Mouse (Mus musculus): ENCODE measurements around the gene Prl3c1. TPM values are rescaled to one million over a fixed set of nuclear protein-coding genes. Genes with fewer than 3 reads are reported as not detected.
"Not testable (repeated sequence)": the region's sequence is repeated elsewhere in the genome, so short reads cannot be mapped to it uniquely, and the experiment has no call there.

The Prl3c1 gene
- polyA plus RNA-seq (2012; ENCODE audit: insufficient read depth, insufficient read length, low replicate concordance, missing spikeins), result not detected in 2 replicates

DNA sequence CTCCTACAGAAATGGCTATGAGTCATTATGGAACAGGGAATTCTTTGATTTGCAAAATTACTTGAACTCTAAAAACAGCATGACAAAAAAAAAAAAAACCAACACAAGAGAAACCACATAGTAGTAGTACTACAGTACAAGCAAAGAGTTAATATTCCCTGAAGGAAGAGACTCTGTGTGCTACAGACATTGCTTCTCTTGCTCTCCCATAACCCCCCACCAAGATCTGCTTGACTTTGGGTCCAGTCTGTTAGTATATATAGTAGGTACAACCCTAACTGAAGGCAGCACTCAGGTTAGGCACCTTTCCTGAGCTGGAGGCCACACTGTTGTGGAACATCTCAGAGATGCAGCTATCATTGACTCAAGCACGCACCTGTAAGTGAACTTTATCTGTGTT is at the start of gene Prl3c1:
TSS of gene Prl3c1 (plus strand) at position 301 of the 400 bp plus-strand sequence.
- TF ChIP-seq CTCF (IDR thresholded peaks at IDR 0.05; ENCODE audit: insufficient read depth, low read depth, low read length) (no peak), POLR2A (IDR thresholded peaks at IDR 0.05; ENCODE audit: insufficient read depth, low read depth, low read length) (no peak)
- no peak within 1 kb of the TSS for H3K27ac ChIP-seq (ENCODE audit: insufficient read depth, low read depth, low read length)
- WGBS, result 94% methylated on average over 1 of the region's 1 CpGs
- H3K4me1 ChIP-seq (ENCODE audit: control insufficient read depth, insufficient read depth, low read length), result no peaks in the 10 kb centered on the region
- no peak within 1 kb of the TSS for H3K4me3 ChIP-seq (ENCODE audit: insufficient read depth, low read depth, low read length)

DNA sequence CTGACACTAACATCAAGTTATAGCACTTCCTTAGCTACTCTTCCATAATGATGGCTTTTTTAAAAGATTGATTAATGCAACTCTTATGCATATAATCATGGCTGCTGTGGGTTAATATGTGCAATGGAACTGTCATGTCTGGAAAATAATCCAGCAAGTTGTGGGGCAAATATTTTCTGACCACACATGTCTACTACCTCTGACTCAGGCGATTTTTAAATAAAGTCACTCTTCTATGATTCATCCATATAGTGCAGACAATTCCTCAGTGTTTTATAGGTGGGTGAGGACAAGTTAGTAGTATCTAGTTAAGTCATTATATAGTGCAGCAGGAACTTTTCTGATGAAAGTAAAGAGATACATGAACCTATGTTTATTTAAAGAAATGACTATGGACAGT is 48.2 kb upstream of the Prl3c1 start:
- WGBS, result 76% methylated on average over 1 of the region's 1 CpGs
- Histone ChIP-seq H3K4me1 (ENCODE audit: control insufficient read depth, insufficient read depth, low read length) (no peaks in the 10 kb centered on the region), H3K4me3 (ENCODE audit: insufficient read depth, low read depth, low read length) (no peak overlapping the region), H3K27ac (ENCODE audit: insufficient read depth, low read depth, low read length) (no peak overlapping the region)
- TF ChIP-seq CTCF (IDR thresholded peaks at IDR 0.05; ENCODE audit: insufficient read depth, low read depth, low read length) (no peak), POLR2A (IDR thresholded peaks at IDR 0.05; ENCODE audit: insufficient read depth, low read depth, low read length) (no peak)

GRCm38 (mm10) chr13:27156490-27156889 is 40.0 kb upstream of the Prl3c1 start, which contains the start of gene Prl3d3:
Prl3d3 (plus strand) TSS chr13:27156790.
- not testable (repeated sequence) for H3K4me3 ChIP-seq (ENCODE audit: insufficient read depth, low read depth, low read length); H3K27ac ChIP-seq (ENCODE audit: insufficient read depth, low read depth, low read length); H3K4me1 ChIP-seq (ENCODE audit: control insufficient read depth, insufficient read depth, low read length)
- 87% methylated on average over 3 of the region's 3 CpGs for WGBS

DNA sequence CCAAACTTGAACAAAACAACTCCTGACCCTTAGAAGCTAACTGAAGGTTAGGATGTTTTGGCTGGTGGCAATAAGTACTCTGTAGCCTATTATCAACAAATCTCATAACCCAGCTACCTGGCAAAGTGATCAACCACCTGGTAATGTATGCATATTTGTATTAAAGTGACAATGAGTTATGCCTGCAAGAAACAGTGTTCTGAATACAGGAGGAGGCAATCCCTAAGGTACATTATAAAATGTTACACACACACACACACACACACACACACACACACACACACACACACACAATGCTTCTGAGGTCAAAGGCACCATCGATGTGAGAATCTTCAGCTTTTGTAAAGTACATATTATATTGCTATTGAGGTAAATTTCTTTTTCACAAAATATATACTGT is 45.1 kb downstream of the Prl3c1 start, which contains the start of gene Prl3b1:
TSS of gene Prl3b1 (plus strand) at position 301 of the 400 bp plus-strand sequence.
- WGBS, result 100% methylated on average over 1 of the region's 1 CpGs
- no peaks in the 10 kb centered on the region for H3K4me1 ChIP-seq (ENCODE audit: control insufficient read depth, insufficient read depth, low read length)
- no peak within 1 kb of the TSS for H3K27ac ChIP-seq (ENCODE audit: insufficient read depth, low read depth, low read length)
- TF ChIP-seq POLR2A (IDR thresholded peaks at IDR 0.05; ENCODE audit: insufficient read depth, low read depth, low read length) (no peak), CTCF (IDR thresholded peaks at IDR 0.05; ENCODE audit: insufficient read depth, low read depth, low read length) (no peak)
- H3K4me3 ChIP-seq (ENCODE audit: insufficient read depth, low read depth, low read length), result no peak within 1 kb of the TSS

Other genes with a start within 250 kb of the Prl3c1 start
- not detected in 2 replicates for gene Prl, start 139.1 kb upstream of the Prl3c1 start, polyA plus RNA-seq (2012; ENCODE audit: insufficient read depth, insufficient read length, low replicate concordance, missing spikeins)
- not detected in 2 replicates for gene Prl3d1, start 102.5 kb upstream of the Prl3c1 start, polyA plus RNA-seq (2012; ENCODE audit: insufficient read depth, insufficient read length, low replicate concordance, missing spikeins)
- not detected in 2 replicates for gene Prl3d2, start 75.0 kb upstream of the Prl3c1 start, polyA plus RNA-seq (2012; ENCODE audit: insufficient read depth, insufficient read length, low replicate concordance, missing spikeins)
- not detected in 2 replicates for gene Prl3d3, start 39.9 kb upstream of the Prl3c1 start, polyA plus RNA-seq (2012; ENCODE audit: insufficient read depth, insufficient read length, low replicate concordance, missing spikeins)
- gene Prl3b1, start 45.2 kb downstream of the Prl3c1 start, polyA plus RNA-seq (2012; ENCODE audit: insufficient read depth, insufficient read length, low replicate concordance, missing spikeins), result not detected in 2 replicates
- gene Prl3a1, start 62.8 kb downstream of the Prl3c1 start, polyA plus RNA-seq (2012; ENCODE audit: insufficient read depth, insufficient read length, low replicate concordance, missing spikeins), result not detected in 2 replicates
- not detected in 2 replicates for gene Prl6a1, start 116.0 kb downstream of the Prl3c1 start, polyA plus RNA-seq (2012; ENCODE audit: insufficient read depth, insufficient read length, low replicate concordance, missing spikeins)
- not detected in 2 replicates for gene Prl8a2, start 149.0 kb downstream of the Prl3c1 start, polyA plus RNA-seq (2012; ENCODE audit: insufficient read depth, insufficient read length, low replicate concordance, missing spikeins)
- not detected in 2 replicates for gene Prl2b1, start 194.2 kb downstream of the Prl3c1 start, polyA plus RNA-seq (2012; ENCODE audit: insufficient read depth, insufficient read length, low replicate concordance, missing spikeins)
- not detected in 2 replicates for gene Prl8a6, start 242.0 kb downstream of the Prl3c1 start, polyA plus RNA-seq (2012; ENCODE audit: insufficient read depth, insufficient read length, low replicate concordance, missing spikeins)